Mouse (Mus musculus) erythroblast, embryonic 14.5 days (primary cell): ENCODE results near the gene Cutc.

Source experiments
- GATA1 ChIP-seq: IDR thresholded peaks from 2 replicates; pipeline ENCODE4 v1.6.1; 2012; ENCODE audit warnings: low read length, inconsistent platforms, mixed read lengths
- TAL1 ChIP-seq: IDR thresholded peaks from 3 replicates; pipeline ENCODE4 v1.6.1; 2012; ENCODE audit warnings: low read length, inconsistent platforms, mixed read lengths

GRCm38 (mm10) chr19:43769366-43769960 lies 16.7 kb downstream of the Cutc start:
- TF ChIP-seq GATA1 = no peak
- no peak for TF ChIP-seq TAL1
